Mouse (Mus musculus): ENCODE results near the gene Dagla. TPM values are rescaled to one million over a fixed set of nuclear protein-coding genes. Genes with fewer than 3 reads are reported as not detected.

Dagla gene
- total and polyA plus RNA-seq, 2 experiments from 2014 or later, result 0.60 to 0.92 TPM

DNA sequence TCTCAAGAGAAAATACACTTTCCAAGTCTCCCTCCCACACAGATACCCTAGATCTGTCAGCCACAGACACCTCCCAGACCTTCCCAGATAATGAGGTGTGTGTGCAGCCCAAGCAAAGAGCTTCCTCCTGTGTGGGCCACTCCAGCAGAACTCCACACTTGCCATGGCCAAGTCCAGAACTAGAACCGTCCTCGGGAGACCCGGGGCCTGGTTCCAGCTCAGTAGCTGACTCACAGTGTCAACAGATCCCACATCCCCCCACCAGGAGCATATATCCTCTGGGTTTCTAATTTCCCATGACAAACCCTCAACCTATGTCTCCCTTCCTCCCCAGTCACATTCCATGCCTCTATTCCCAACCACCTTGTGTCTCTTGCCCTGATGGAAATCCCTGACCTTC, 1.8 kb downstream of the Dagla start:
- H3K36me3 ChIP-seq (replicated peaks; ENCODE audit: control insufficient read depth, insufficient read depth, low read length), result no peaks in the 10 kb centered on the region
- ATAC-seq (ENCODE audit: insufficient read depth, low read depth) (no peak), DNase-seq (ENCODE audit: low spot score) (no peak)
- H3K4me2 ChIP-seq (ENCODE audit: low read depth, low read length), result no peak overlapping the region
- TF ChIP-seq EP300 (IDR thresholded peaks at IDR 0.05; ENCODE audit: low read depth), result no peak
- TF ChIP-seq CTCF (IDR thresholded peaks at IDR 0.05; ENCODE audit: low read depth), result no peak
- no peak overlapping the region for H3K27ac ChIP-seq (ENCODE audit: low read depth)
- H3K4me1 ChIP-seq (ENCODE audit: control insufficient read depth, insufficient read depth), result 0 out of 2 replicates have a peak, but pooled peaks cover 4% of the 10 kb centered on the region
- H3K9me3 ChIP-seq (replicated peaks; ENCODE audit: control insufficient read depth, low read length), result no peaks in the 10 kb centered on the region
- no peak overlapping the region for H3K9ac ChIP-seq (replicated peaks; ENCODE audit: low read depth, low read length)
- H3K27me3 ChIP-seq (ENCODE audit: control insufficient read depth, insufficient read depth, low read length), result peaks cover 31% of the 10 kb centered on the region
- no peak overlapping the region for H3K4me3 ChIP-seq (ENCODE audit: low read depth, low read length)
- 68% methylated on average over 3 of the region's 3 CpGs for WGBS

DNA sequence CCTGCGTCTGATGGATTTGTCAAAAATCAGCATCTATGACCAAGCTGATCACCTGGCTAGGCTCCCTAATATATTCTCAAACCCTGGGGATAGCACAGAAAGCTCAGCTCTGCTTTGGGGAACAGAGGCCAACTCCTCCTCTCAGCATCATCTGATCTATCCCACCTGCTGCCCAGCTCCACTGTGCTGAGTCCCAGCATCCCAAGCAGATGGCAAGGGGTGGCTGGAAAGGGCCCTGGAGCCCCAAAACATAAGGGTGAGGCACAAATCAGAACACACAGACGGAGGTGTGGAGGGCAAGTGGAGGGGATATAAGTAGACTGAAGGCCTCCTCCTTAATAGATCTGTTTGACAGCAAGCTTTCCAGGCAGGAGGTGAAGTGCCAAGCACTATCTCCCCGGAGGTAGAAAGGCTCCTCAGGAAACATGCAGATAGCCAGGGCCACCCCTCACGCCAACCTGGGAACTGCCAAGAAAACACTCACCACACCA, 2.8 kb downstream of the Dagla start:
- H3K9me3 ChIP-seq (replicated peaks; ENCODE audit: control insufficient read depth, low read length), result no peaks in the 10 kb centered on the region
- TF ChIP-seq CTCF (IDR thresholded peaks at IDR 0.05; ENCODE audit: low read depth) (no peak), EP300 (IDR thresholded peaks at IDR 0.05; ENCODE audit: low read depth) (no peak)
- H3K4me1 ChIP-seq (ENCODE audit: control insufficient read depth, insufficient read depth), result peaks cover 8% of the 10 kb centered on the region
- no peak overlapping the region for H3K4me2 ChIP-seq (ENCODE audit: low read depth, low read length)
- peaks cover 31% of the 10 kb centered on the region for H3K27me3 ChIP-seq (ENCODE audit: control insufficient read depth, insufficient read depth, low read length)
- ATAC-seq (ENCODE audit: insufficient read depth, low read depth) (no peak), DNase-seq (ENCODE audit: low spot score) (no peak)
- H3K27ac ChIP-seq (ENCODE audit: low read depth), result no peak overlapping the region
- WGBS, result 57% methylated on average over 4 of the region's 4 CpGs
- H3K36me3 ChIP-seq (replicated peaks; ENCODE audit: control insufficient read depth, insufficient read depth, low read length), result no peaks in the 10 kb centered on the region
- H3K4me3 ChIP-seq (ENCODE audit: low read depth, low read length), result no peak overlapping the region
- H3K9ac ChIP-seq (replicated peaks; ENCODE audit: low read depth, low read length), result no peak overlapping the region

GRCm38 (mm10) chr19:10301263-10301662, 3.4 kb downstream of the Dagla start:
- H3K4me2 ChIP-seq (ENCODE audit: low read depth, low read length), result no peak overlapping the region
- no peaks in the 10 kb centered on the region for H3K36me3 ChIP-seq (replicated peaks; ENCODE audit: control insufficient read depth, insufficient read depth, low read length)
- H3K27ac ChIP-seq (ENCODE audit: low read depth), result no peak overlapping the region
- ATAC-seq (ENCODE audit: insufficient read depth, low read depth), result no peak
- TF ChIP-seq CTCF (IDR thresholded peaks at IDR 0.05; ENCODE audit: low read depth) (no peak), EP300 (IDR thresholded peaks at IDR 0.05; ENCODE audit: low read depth) (no peak)
- H3K27me3 ChIP-seq (ENCODE audit: control insufficient read depth, insufficient read depth, low read length), result peaks cover 27% of the 10 kb centered on the region
- WGBS, result 74% methylated on average over 11 of the region's 11 CpGs
- no peak overlapping the region for H3K9ac ChIP-seq (replicated peaks; ENCODE audit: low read depth, low read length)
- no peak overlapping the region for H3K4me3 ChIP-seq (ENCODE audit: low read depth, low read length)
- DNase-seq (ENCODE audit: low spot score), result no peak
- H3K4me1 ChIP-seq (ENCODE audit: control insufficient read depth, insufficient read depth), result peaks cover 14% of the 10 kb centered on the region
- no peaks in the 10 kb centered on the region for H3K9me3 ChIP-seq (replicated peaks; ENCODE audit: control insufficient read depth, low read length)

DNA sequence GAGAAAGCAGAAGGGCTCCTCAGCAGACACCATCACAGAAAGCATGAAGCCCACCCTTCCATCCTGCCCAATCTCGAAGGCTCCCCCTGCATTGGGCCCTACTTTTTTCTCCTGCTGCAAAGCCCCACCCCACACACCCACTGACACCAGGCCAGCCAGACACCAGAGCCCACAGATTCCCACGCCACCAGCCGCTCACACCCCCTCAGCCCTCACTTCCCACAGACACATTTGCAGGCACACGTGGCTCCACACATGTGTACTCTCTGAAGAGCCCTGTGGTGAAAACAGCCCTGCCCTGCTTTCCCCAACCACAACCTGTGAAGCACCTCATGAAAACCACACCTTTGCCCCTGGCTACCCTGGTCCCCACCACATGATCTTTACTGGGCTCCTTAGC, 3.9 kb downstream of the Dagla start:
- peaks cover 17% of the 10 kb centered on the region for H3K4me1 ChIP-seq (ENCODE audit: control insufficient read depth, insufficient read depth)
- H3K36me3 ChIP-seq (replicated peaks; ENCODE audit: control insufficient read depth, insufficient read depth, low read length), result no peaks in the 10 kb centered on the region
- DNase-seq (ENCODE audit: low spot score) (no peak), ATAC-seq (ENCODE audit: insufficient read depth, low read depth) (no peak)
- TF ChIP-seq EP300 (IDR thresholded peaks at IDR 0.05; ENCODE audit: low read depth), result no peak
- no peak for TF ChIP-seq CTCF (IDR thresholded peaks at IDR 0.05; ENCODE audit: low read depth)
- no peak overlapping the region for H3K27ac ChIP-seq (ENCODE audit: low read depth)
- no peak overlapping the region for H3K4me2 ChIP-seq (ENCODE audit: low read depth, low read length)
- H3K27me3 ChIP-seq (ENCODE audit: control insufficient read depth, insufficient read depth, low read length), result peaks cover 24% of the 10 kb centered on the region
- no peaks in the 10 kb centered on the region for H3K9me3 ChIP-seq (replicated peaks; ENCODE audit: control insufficient read depth, low read length)
- WGBS, result 71% methylated on average over 4 of the region's 4 CpGs
- no peak overlapping the region for H3K9ac ChIP-seq (replicated peaks; ENCODE audit: low read depth, low read length)
- H3K4me3 ChIP-seq (ENCODE audit: low read depth, low read length), result no peak overlapping the region

GRCm38 (mm10) chr19:10298268-10298667, 6.4 kb downstream of the Dagla start:
- no peak for DNase-seq (ENCODE audit: low spot score)
- Histone ChIP-seq H3K27ac (ENCODE audit: low read depth) (no peak overlapping the region), H3K4me3 (ENCODE audit: low read depth, low read length) (no peak overlapping the region), H3K9me3 (replicated peaks; ENCODE audit: control insufficient read depth, low read length) (no peaks in the 10 kb centered on the region), H3K9ac (replicated peaks; ENCODE audit: low read depth, low read length) (no peak overlapping the region), H3K4me1 (ENCODE audit: control insufficient read depth, insufficient read depth) (peaks cover 23% of the 10 kb centered on the region), H3K4me2 (ENCODE audit: low read depth, low read length) (no peak overlapping the region), H3K36me3 (replicated peaks; ENCODE audit: control insufficient read depth, insufficient read depth, low read length) (no peaks in the 10 kb centered on the region), H3K27me3 (ENCODE audit: control insufficient read depth, insufficient read depth, low read length) (0 out of 2 replicates have a peak, but pooled peaks cover 8% of the 10 kb centered on the region)
- 83% methylated on average over 4 of the region's 4 CpGs for WGBS
- ATAC-seq (ENCODE audit: insufficient read depth, low read depth), result no peak
- no peak for TF ChIP-seq CTCF (IDR thresholded peaks at IDR 0.05; ENCODE audit: low read depth)
- no peak for TF ChIP-seq EP300 (IDR thresholded peaks at IDR 0.05; ENCODE audit: low read depth)

- H3K4me2 ChIP-seq (ENCODE audit: low read depth, low read length), result 0 out of 2 replicates have a peak overlapping the region, but pooled peaks have one; percentile 11
- peak; percentile 78 for DNase-seq (ENCODE audit: low spot score)
- peak; percentile 77 for ATAC-seq (ENCODE audit: insufficient read depth, low read depth)
- WGBS, result 23% methylated on average over 8 of the region's 8 CpGs
- no peaks in the 10 kb centered on the region for H3K36me3 ChIP-seq (replicated peaks; ENCODE audit: control insufficient read depth, insufficient read depth, low read length)
- H3K4me3 ChIP-seq (ENCODE audit: low read depth, low read length), result no peak overlapping the region
- H3K27ac ChIP-seq (ENCODE audit: low read depth), result peak overlapping the region; percentile 68
- peaks cover 23% of the 10 kb centered on the region for H3K4me1 ChIP-seq (ENCODE audit: control insufficient read depth, insufficient read depth)
- no peaks in the 10 kb centered on the region for H3K9me3 ChIP-seq (replicated peaks; ENCODE audit: control insufficient read depth, low read length)
- H3K9ac ChIP-seq (replicated peaks; ENCODE audit: low read depth, low read length), result no peak overlapping the region
- no peaks in the 10 kb centered on the region for H3K27me3 ChIP-seq (ENCODE audit: control insufficient read depth, insufficient read depth, low read length)
- no peak for TF ChIP-seq CTCF (IDR thresholded peaks at IDR 0.05; ENCODE audit: low read depth)
- no peak for TF ChIP-seq EP300 (IDR thresholded peaks at IDR 0.05; ENCODE audit: low read depth)
Observed at GRCm38 (mm10) chr19:10297041-10297503, 7.6 kb downstream of the Dagla start.

All from heart, postnatal 0 days (tissue).